Mouse (Mus musculus) naive thymus-derived CD4-positive, alpha-beta T cell, adult 2 months (primary cell): ENCODE results near the gene Inpp5k.
"Not testable (repeated sequence)": the region's sequence is repeated elsewhere in the genome, so short reads cannot be mapped to it uniquely, and the experiment has no call there.

ENCODE experiments used
- DNase-seq: peaks from one replicate; pipeline ENCODE4 v3.0.0-alpha.2; 2011; ENCODE audit warnings: low read depth

Inpp5k gene

GRCm38 (mm10) chr11:75678747-75679438 lies 48.1 kb downstream of the Inpp5k start, which contains the start of gene Crk:
TSS of gene Crk (plus strand) at chr11:75679259.
- peak; percentile 100 for DNase-seq

DNA sequence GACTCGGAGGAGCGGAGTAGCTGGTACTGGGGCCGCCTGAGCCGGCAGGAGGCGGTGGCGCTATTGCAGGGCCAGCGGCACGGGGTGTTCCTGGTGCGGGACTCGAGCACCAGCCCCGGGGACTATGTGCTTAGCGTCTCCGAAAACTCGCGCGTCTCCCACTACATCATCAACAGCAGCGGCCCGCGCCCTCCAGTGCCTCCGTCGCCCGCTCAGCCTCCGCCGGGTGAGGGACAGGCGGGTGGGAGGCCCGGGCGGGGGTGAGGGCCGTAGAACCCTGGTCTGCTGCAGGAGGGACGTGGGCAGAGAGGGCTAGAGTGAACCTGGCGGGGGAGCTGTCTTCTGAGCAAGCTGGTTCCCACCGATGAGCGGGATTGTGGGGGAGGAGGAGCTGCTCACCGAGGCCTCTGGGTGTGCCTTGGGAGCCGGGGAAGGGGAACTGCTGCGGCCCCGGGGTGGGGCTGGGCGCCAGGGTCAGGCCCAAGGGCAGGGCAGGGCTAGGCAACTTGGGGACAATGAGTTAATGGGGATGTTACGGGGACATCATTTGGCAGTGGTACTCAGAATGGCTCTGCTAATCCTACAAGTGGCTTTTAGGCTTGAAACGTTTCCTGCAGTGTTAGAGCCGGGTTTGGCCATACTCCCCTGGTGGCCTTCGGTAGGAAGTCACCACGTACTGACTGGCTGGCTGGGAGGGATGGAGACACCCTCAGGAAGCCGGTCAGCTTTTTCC lies 48.8 kb downstream of the Inpp5k start:
- DNase-seq, result peak; percentile 71

DNA sequence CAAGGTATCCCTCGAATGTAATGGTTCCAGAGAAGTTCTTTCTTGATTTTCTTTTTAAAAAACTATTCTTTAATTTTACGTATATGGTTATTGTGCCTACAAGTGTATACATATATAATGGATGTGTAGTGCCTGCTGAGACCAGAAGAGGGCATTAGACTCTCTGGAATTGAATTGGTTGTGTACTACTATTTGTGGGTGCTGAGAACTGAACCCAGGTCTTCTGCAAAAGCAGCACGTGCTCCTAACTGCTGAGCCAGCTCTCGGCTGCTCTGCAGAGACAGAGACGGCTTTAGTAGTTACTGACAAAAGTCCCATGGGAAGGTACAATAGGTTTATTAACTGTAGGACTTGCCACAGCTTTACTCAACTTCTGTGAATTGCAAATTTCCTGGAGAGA lies 53.7 kb downstream of the Inpp5k start:
- no peak for DNase-seq

GRCm38 (mm10) chr11:75684956-75685355 lies 54.2 kb downstream of the Inpp5k start:
- DNase-seq, result no peak

DNA sequence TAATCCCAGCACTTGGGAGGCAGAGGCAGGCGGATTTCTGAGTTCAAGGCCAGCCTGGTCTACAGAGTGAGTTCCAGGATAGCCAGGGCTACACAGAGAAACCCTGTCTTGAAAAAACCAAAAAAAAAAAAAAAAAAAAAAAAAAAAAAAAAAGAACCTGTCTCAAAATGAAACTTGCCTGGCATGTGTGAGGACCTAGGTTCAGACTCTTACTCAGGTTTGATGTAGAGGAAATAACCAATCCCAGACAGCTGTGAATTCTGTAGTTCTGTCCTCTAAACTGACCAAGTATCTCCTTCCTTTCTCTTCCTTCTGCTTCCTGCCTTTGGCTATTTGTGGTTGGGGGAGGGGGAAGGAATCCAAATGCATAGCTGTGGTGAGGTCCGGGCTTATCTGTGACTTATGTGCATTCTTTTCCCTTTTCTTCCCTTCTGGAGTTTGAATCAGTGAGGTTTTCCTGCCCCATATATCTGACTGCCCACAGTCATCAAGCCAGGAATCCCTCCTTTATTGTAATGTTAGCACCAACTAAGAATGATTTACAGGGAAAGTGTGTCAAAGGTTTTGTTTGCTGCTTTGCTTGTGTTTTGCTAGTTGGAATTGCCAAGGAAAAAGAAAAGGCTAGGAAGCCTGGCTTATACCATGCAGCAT lies 56.7 kb downstream of the Inpp5k start:
- DNase-seq, result no peak

DNA sequence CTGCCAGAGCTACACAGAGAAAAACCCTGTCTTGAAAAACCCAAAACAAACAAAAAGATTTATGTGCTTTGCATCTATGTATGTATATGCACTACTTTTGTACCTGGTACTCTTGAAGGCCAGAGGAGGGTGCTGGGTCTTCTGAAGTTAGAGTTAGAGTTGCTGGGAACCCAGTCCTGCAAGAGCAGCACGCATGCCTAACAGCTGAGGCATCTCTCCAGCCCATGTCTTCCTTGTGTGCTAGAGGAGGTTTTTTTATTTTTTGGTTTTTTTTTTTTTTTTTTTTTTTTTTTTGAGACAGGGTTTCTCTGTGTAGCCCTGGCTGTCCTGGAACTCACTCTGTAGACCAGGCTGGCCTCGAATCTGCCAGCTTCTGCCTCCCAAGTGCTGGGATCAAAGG lies 57.3 kb downstream of the Inpp5k start:
- DNase-seq, result no peak

DNA sequence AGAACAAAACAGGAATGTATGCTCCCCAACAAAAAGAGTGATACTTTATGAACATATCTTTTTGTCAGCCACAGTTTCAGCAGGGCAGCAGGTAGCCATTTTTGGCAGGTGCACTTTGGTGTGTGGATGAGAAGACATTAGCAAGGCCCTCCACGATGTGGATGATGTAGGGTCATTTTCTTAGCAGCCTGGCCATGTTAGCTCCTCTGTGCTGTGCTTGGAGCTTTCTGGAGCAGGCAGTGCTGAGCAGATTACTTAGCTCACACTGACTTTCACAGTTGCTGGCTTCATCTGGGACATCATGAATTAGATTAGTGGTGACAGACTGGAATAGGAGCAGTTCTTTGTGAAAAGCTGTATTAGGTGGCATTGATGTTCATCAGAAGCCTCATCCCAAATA lies 59.2 kb downstream of the Inpp5k start:
- no peak for DNase-seq

- no peak for DNase-seq
Observed at GRCm38 (mm10) chr11:75691047-75691446, 60.3 kb downstream of the Inpp5k start.

GRCm38 (mm10) chr11:75693570-75693969 lies 62.8 kb downstream of the Inpp5k start:
- DNase-seq, result no peak

- DNase-seq, result not testable (repeated sequence)
Observed at GRCm38 (mm10) chr11:75697464-75697863, 66.7 kb downstream of the Inpp5k start.
